Mouse (Mus musculus): Measurements from ENCODE around the gene Tulp4. TPM values are rescaled to one million over a fixed set of nuclear protein-coding genes. Genes with fewer than 3 reads are reported as not detected.

Gene Tulp4
- polyA plus RNA-seq, 1 experiment, result 137 TPM

GRCm38 (mm10) chr17:6113653-6114052 is 7.4 kb downstream of the Tulp4 start:
- H3K4me1 ChIP-seq (ENCODE audit: control insufficient read depth, insufficient read depth, low read length), result peaks cover 6% of the 10 kb centered on the region; the same call in 1 of the 2 replicates
- TF ChIP-seq POLR2A (IDR thresholded peaks at IDR 0.05; ENCODE audit: insufficient read depth, low read depth, low read length), result no peak
- TF ChIP-seq CTCF (IDR thresholded peaks at IDR 0.05; ENCODE audit: insufficient read depth, low read depth, low read length), result no peak
- H3K27ac ChIP-seq (ENCODE audit: insufficient read depth, low read depth, low read length), result no peak overlapping the region
- WGBS, result 87% methylated on average over 6 of the region's 6 CpGs
- no peak overlapping the region for H3K4me3 ChIP-seq (ENCODE audit: insufficient read depth, low read depth, low read length)

- WGBS, result 95% methylated on average over 9 of the region's 9 CpGs
- TF ChIP-seq POLR2A (IDR thresholded peaks at IDR 0.05; ENCODE audit: insufficient read depth, low read depth, low read length) (no peak), CTCF (IDR thresholded peaks at IDR 0.05; ENCODE audit: insufficient read depth, low read depth, low read length) (no peak)
- no peak overlapping the region for H3K27ac ChIP-seq (ENCODE audit: insufficient read depth, low read depth, low read length)
- H3K4me3 ChIP-seq (ENCODE audit: insufficient read depth, low read depth, low read length), result no peak overlapping the region
- peaks cover 4% of the 10 kb centered on the region; the same call in 1 of the 2 replicates for H3K4me1 ChIP-seq (ENCODE audit: control insufficient read depth, insufficient read depth, low read length)
These were observed 8.8 kb downstream of the Tulp4 start for GRCm38 (mm10) chr17:6115085-6115484.

- H3K4me1 ChIP-seq (ENCODE audit: control insufficient read depth, insufficient read depth, low read length), result peaks cover 4% of the 10 kb centered on the region; the same call in 1 of the 2 replicates
- 77% methylated on average over 4 of the region's 4 CpGs for WGBS
- no peak overlapping the region for H3K4me3 ChIP-seq (ENCODE audit: insufficient read depth, low read depth, low read length)
- TF ChIP-seq POLR2A (IDR thresholded peaks at IDR 0.05; ENCODE audit: insufficient read depth, low read depth, low read length) (no peak), CTCF (IDR thresholded peaks at IDR 0.05; ENCODE audit: insufficient read depth, low read depth, low read length) (no peak)
- no peak overlapping the region for H3K27ac ChIP-seq (ENCODE audit: insufficient read depth, low read depth, low read length)
These were observed 11.0 kb downstream of the Tulp4 start for GRCm38 (mm10) chr17:6117148-6117725.

GRCm38 (mm10) chr17:6117917-6118316 is 11.7 kb downstream of the Tulp4 start:
- H3K27ac ChIP-seq (ENCODE audit: insufficient read depth, low read depth, low read length), result no peak overlapping the region
- H3K4me1 ChIP-seq (ENCODE audit: control insufficient read depth, insufficient read depth, low read length), result peaks cover 4% of the 10 kb centered on the region; the same call in 1 of the 2 replicates
- TF ChIP-seq POLR2A (IDR thresholded peaks at IDR 0.05; ENCODE audit: insufficient read depth, low read depth, low read length) (no peak), CTCF (IDR thresholded peaks at IDR 0.05; ENCODE audit: insufficient read depth, low read depth, low read length) (no peak)
- WGBS, result 89% methylated on average over 3 of the region's 3 CpGs
- no peak overlapping the region for H3K4me3 ChIP-seq (ENCODE audit: insufficient read depth, low read depth, low read length)

- Histone ChIP-seq H3K4me3 (ENCODE audit: insufficient read depth, low read depth, low read length) (no peak overlapping the region), H3K4me1 (ENCODE audit: control insufficient read depth, insufficient read depth, low read length) (peaks cover 4% of the 10 kb centered on the region; the same call in 1 of the 2 replicates), H3K27ac (ENCODE audit: insufficient read depth, low read depth, low read length) (no peak overlapping the region)
- TF ChIP-seq CTCF (IDR thresholded peaks at IDR 0.05; ENCODE audit: insufficient read depth, low read depth, low read length) (no peak), POLR2A (IDR thresholded peaks at IDR 0.05; ENCODE audit: insufficient read depth, low read depth, low read length) (no peak)
- 93% methylated on average over 4 of the region's 4 CpGs for WGBS
These were observed 12.6 kb downstream of the Tulp4 start for GRCm38 (mm10) chr17:6118861-6119260.

- Histone ChIP-seq H3K27ac (ENCODE audit: insufficient read depth, low read depth, low read length) (no peak overlapping the region), H3K4me3 (ENCODE audit: insufficient read depth, low read depth, low read length) (no peak overlapping the region), H3K4me1 (ENCODE audit: control insufficient read depth, insufficient read depth, low read length) (0 out of 2 replicates have a peak, but pooled peaks cover 2% of the 10 kb centered on the region)
- no peak for TF ChIP-seq POLR2A (IDR thresholded peaks at IDR 0.05; ENCODE audit: insufficient read depth, low read depth, low read length)
- WGBS, result 79% methylated on average over 4 of the region's 4 CpGs
These were observed 17.5 kb downstream of the Tulp4 start for GRCm38 (mm10) chr17:6123776-6124175.

- no peak overlapping the region for H3K27ac ChIP-seq (ENCODE audit: insufficient read depth, low read depth, low read length)
- TF ChIP-seq POLR2A (IDR thresholded peaks at IDR 0.05; ENCODE audit: insufficient read depth, low read depth, low read length), result no peak
- TF ChIP-seq CTCF (IDR thresholded peaks at IDR 0.05; ENCODE audit: insufficient read depth, low read depth, low read length), result no peak
- H3K4me3 ChIP-seq (ENCODE audit: insufficient read depth, low read depth, low read length), result no peak overlapping the region
- H3K4me1 ChIP-seq (ENCODE audit: control insufficient read depth, insufficient read depth, low read length), result 0 out of 2 replicates have a peak, but pooled peaks cover 2% of the 10 kb centered on the region
- 91% methylated on average over 3 of the region's 3 CpGs for WGBS
These were observed 19.2 kb downstream of the Tulp4 start for GRCm38 (mm10) chr17:6125441-6125840.

GRCm38 (mm10) chr17:6128039-6128438 is 21.8 kb downstream of the Tulp4 start:
- TF ChIP-seq CTCF (IDR thresholded peaks at IDR 0.05; ENCODE audit: insufficient read depth, low read depth, low read length) (no peak), POLR2A (IDR thresholded peaks at IDR 0.05; ENCODE audit: insufficient read depth, low read depth, low read length) (no peak)
- 72% methylated on average over 3 of the region's 3 CpGs for WGBS
- Histone ChIP-seq H3K4me1 (ENCODE audit: control insufficient read depth, insufficient read depth, low read length) (0 out of 2 replicates have a peak, but pooled peaks cover 2% of the 10 kb centered on the region), H3K27ac (ENCODE audit: insufficient read depth, low read depth, low read length) (no peak overlapping the region), H3K4me3 (ENCODE audit: insufficient read depth, low read depth, low read length) (no peak overlapping the region)

- Histone ChIP-seq H3K4me1 (ENCODE audit: control insufficient read depth, insufficient read depth, low read length) (0 out of 2 replicates have a peak, but pooled peaks cover 2% of the 10 kb centered on the region), H3K27ac (ENCODE audit: insufficient read depth, low read depth, low read length) (no peak overlapping the region), H3K4me3 (ENCODE audit: insufficient read depth, low read depth, low read length) (no peak overlapping the region)
- WGBS, result 59% methylated on average over 4 of the region's 4 CpGs
- TF ChIP-seq POLR2A (IDR thresholded peaks at IDR 0.05; ENCODE audit: insufficient read depth, low read depth, low read length), result no peak
- no peak for TF ChIP-seq CTCF (IDR thresholded peaks at IDR 0.05; ENCODE audit: insufficient read depth, low read depth, low read length)
These were observed 23.1 kb downstream of the Tulp4 start for GRCm38 (mm10) chr17:6129361-6129760.
